Mouse (Mus musculus): ENCODE results near the gene Pla2g2c. TPM values are rescaled to one million over a fixed set of nuclear protein-coding genes. Genes with fewer than 3 reads are reported as not detected.

The Pla2g2c gene
- polyA plus RNA-seq, 1 experiment from 2014 or later, result 0.89 TPM

DNA sequence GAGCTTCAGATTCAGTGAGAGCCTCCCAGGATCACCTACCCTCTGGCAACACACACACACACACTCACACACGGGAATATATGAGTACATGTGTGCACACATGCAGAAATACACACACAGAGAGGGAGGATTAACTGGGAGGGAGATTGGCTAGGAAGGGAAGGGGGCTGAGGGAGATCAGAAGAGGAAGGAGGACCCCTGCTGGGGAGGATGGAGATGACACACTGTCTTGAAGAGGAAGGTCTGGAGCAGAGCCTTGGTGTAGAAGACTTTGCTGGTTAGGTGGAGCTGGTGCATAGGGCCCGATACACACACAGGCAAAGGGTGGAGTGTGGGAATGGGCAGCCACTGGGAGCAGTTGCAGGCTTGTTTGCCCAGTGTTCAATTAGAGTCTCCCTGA is 68.7 kb downstream of the Pla2g2c start:
- DNase-seq (ENCODE audit: low spot score), result peak; percentile 25
- Histone ChIP-seq H3K36me3 (no peaks in the 10 kb centered on the region), H3K4me3 (no peak overlapping the region), H3K27me3 (ENCODE audit: insufficient read depth, poor library complexity, severe bottlenecking) (no peaks in the 10 kb centered on the region), H3K27ac (peak overlapping the region; percentile 29; the same call in 1 of the 2 replicates), H3K9me3 (no peaks in the 10 kb centered on the region), H3K4me1 (replicated peaks) (peaks cover 15% of the 10 kb centered on the region; the same call in 1 of the 2 replicates)
- WGBS, result 68% methylated on average over 2 of the region's 2 CpGs

GRCm38 (mm10) chr4:138794344-138794743 is 69.8 kb downstream of the Pla2g2c start:
- no peak for DNase-seq (ENCODE audit: low spot score)
- H3K9me3 ChIP-seq, result no peaks in the 10 kb centered on the region
- H3K4me1 ChIP-seq (replicated peaks), result peaks cover 15% of the 10 kb centered on the region; the same call in 1 of the 2 replicates
- no peak overlapping the region for H3K4me3 ChIP-seq
- no peaks in the 10 kb centered on the region for H3K36me3 ChIP-seq
- WGBS, result 87% methylated on average over 6 of the region's 6 CpGs
- H3K27me3 ChIP-seq (ENCODE audit: insufficient read depth, poor library complexity, severe bottlenecking), result no peaks in the 10 kb centered on the region
- peak overlapping the region; percentile 23; the same call in 1 of the 2 replicates for H3K27ac ChIP-seq

Other genes with a start within 250 kb of the Pla2g2c start
- gene Vwa5b1, start 88.9 kb upstream of the Pla2g2c start, polyA plus RNA-seq (2016; fragmentation: Nextera tagmentation; extraction: Ambion mirVana), result 0.67 and 0.80 TPM in 2 replicates
- 2.3 and 4.6 TPM in 2 replicates for gene Ubxn10, start 12.4 kb downstream of the Pla2g2c start, polyA plus RNA-seq (2016; fragmentation: Nextera tagmentation; extraction: Ambion mirVana)
- gene Pla2g2f, start 32.8 kb downstream of the Pla2g2c start, polyA plus RNA-seq (2016; fragmentation: Nextera tagmentation; extraction: Ambion mirVana), result 0.84 and 1.2 TPM in 2 replicates
- 1.0 and 1.4 TPM in 2 replicates for gene Pla2g2d, start 50.9 kb downstream of the Pla2g2c start, polyA plus RNA-seq (2016; fragmentation: Nextera tagmentation; extraction: Ambion mirVana)
- 0.19 TPM in 1 of 2 replicates, not detected in the other for gene Pla2g5, start 138.7 kb downstream of the Pla2g2c start, polyA plus RNA-seq (2016; fragmentation: Nextera tagmentation; extraction: Ambion mirVana)
- gene Gm13030, start 149.2 kb downstream of the Pla2g2c start, polyA plus RNA-seq (2016; fragmentation: Nextera tagmentation; extraction: Ambion mirVana), result not detected in 2 replicates
- not detected in 2 replicates for gene Pla2g2e, start 153.2 kb downstream of the Pla2g2c start, polyA plus RNA-seq (2016; fragmentation: Nextera tagmentation; extraction: Ambion mirVana)
- 2.4 and 3.0 TPM in 2 replicates for gene Otud3, start 189.2 kb downstream of the Pla2g2c start, polyA plus RNA-seq (2016; fragmentation: Nextera tagmentation; extraction: Ambion mirVana)
- gene Rnf186, start 242.3 kb downstream of the Pla2g2c start, polyA plus RNA-seq (2016; fragmentation: Nextera tagmentation; extraction: Ambion mirVana), result not detected in 2 replicates
- 0.70 and 1.1 TPM in 2 replicates for gene Tmco4, start 248.1 kb downstream of the Pla2g2c start, polyA plus RNA-seq (2016; fragmentation: Nextera tagmentation; extraction: Ambion mirVana)